In the genomic region with DNA sequence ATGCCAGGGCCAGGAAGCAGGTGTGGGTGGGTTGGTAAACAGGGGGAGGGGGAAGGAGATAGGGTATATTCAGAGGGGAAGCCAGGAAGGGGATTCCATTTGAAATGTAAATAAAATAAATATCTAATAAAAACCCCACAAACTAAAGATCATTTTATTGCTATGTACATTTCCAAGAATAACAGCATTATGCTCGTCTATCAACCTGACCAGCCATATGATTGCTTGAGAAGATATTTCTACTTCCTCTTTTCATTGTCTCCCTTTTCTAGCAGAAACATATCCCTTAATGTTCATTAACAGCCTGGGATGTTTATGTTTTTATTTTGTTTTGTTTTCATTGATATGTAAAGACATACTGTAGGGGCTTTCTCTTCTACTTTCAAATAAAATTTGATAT, we compare ENCODE assay signal across 35 mouse cellular contexts.
"Had no signal": no experiment of that assay in that cellular context is flagged by ENCODE, and none has a peak within 500 bp of the region (broad histone marks: within the 10 kb centered on the region; RNA-seq: fewer than 3 reads in every experiment).

No protein-coding gene starts in this region.

- H3K9ac ChIP-seq: heart, embryonic 12.5 days; heart, embryonic 13.5 days; heart, embryonic 15.5 days; hindbrain, embryonic 12.5 days; hindbrain, embryonic 13.5 days; hindbrain, embryonic 14.5 days; hindbrain, embryonic 15.5 days; intestine, embryonic 15.5 days; kidney, embryonic 15.5 days had no signal

- H3K4me3 ChIP-seq: heart, embryonic 12.5 days; heart, embryonic 13.5 days; heart, embryonic 15.5 days; hindbrain, embryonic 10.5 days; hindbrain, embryonic 12.5 days; hindbrain, embryonic 13.5 days; hindbrain, embryonic 15.5 days; intestine, embryonic 15.5 days; kidney, embryonic 15.5 days; layer of hippocampus, adult 2 months; left cerebral cortex, adult 2 months had no signal

- DNase-seq: heart, postnatal 10 days; heart, postnatal 14 days; heart, postnatal 36 days; heart, postnatal 4 days; kidney, adult 11 months; kidney, adult 18-20 months; kidney, adult 2 months; kidney, adult 8-10 months; kidney, adult 9 months; kidney, postnatal 10 days; kidney, postnatal 14 days; kidney, postnatal 25 days; kidney, postnatal 36 days; kidney, postnatal 4 days; layer of hippocampus, adult 9-11 months; layer of hippocampus, postnatal 36 days had no signal

- H3K36me3 ChIP-seq: heart, embryonic 12.5 days; heart, embryonic 13.5 days; heart, embryonic 15.5 days; hindbrain, embryonic 10.5 days; hindbrain, embryonic 12.5 days; hindbrain, embryonic 13.5 days; hindbrain, embryonic 15.5 days; intestine, embryonic 15.5 days; kidney, embryonic 15.5 days had no signal

- H3K9me3 ChIP-seq: heart, embryonic 12.5 days; heart, embryonic 13.5 days; heart, embryonic 15.5 days; hindbrain, embryonic 10.5 days; hindbrain, embryonic 12.5 days; hindbrain, embryonic 13.5 days; hindbrain, embryonic 15.5 days; intestine, embryonic 15.5 days; kidney, embryonic 15.5 days had no signal

- H3K27me3 ChIP-seq: heart, embryonic 12.5 days; heart, embryonic 13.5 days; heart, embryonic 15.5 days; hindbrain, embryonic 12.5 days; hindbrain, embryonic 13.5 days; hindbrain, embryonic 15.5 days; intestine, embryonic 15.5 days; kidney, embryonic 15.5 days had no signal

- ATAC-seq: hindbrain, embryonic 16.5 days; hindbrain, postnatal 0 days; inflammation-experienced regulatory T-cells, adult 6 months; intestine, embryonic 15.5 days; intestine, embryonic 16.5 days; intestine, postnatal 0 days had no signal

- H3K4me2 ChIP-seq: heart, embryonic 11.5 days; heart, embryonic 12.5 days; heart, embryonic 13.5 days; heart, embryonic 15.5 days; hindbrain, embryonic 12.5 days; hindbrain, embryonic 13.5 days; hindbrain, embryonic 14.5 days; hindbrain, embryonic 15.5 days; intestine, embryonic 15.5 days; kidney, embryonic 15.5 days had no signal

- H3K4me1 ChIP-seq: heart, embryonic 12.5 days; heart, embryonic 13.5 days; heart, embryonic 15.5 days; hindbrain, embryonic 10.5 days; hindbrain, embryonic 12.5 days; hindbrain, embryonic 13.5 days; hindbrain, embryonic 15.5 days; intestine, embryonic 15.5 days; kidney, embryonic 15.5 days had no signal

- H3K27ac ChIP-seq: heart, embryonic 13.5 days; heart, embryonic 15.5 days; hindbrain, embryonic 10.5 days; hindbrain, embryonic 12.5 days; hindbrain, embryonic 13.5 days; hindbrain, embryonic 14.5 days; hindbrain, embryonic 15.5 days; hindbrain, postnatal 0 days; intestine, embryonic 15.5 days; kidney, embryonic 15.5 days; kidney, postnatal 0 days; layer of hippocampus, adult 2 months; left cerebral cortex, adult 2 months had no signal
